Mouse (Mus musculus) spleen, postnatal 10 days (tissue): ENCODE data around the gene Galk1.

Experiments used
- DNase-seq, 2 experiments: peaks; one replicate each; pipeline ENCODE4 v3.0.0; 2021 to 2022; ENCODE audit warnings: low spot score in 2 of 2

Galk1 gene

DNA sequence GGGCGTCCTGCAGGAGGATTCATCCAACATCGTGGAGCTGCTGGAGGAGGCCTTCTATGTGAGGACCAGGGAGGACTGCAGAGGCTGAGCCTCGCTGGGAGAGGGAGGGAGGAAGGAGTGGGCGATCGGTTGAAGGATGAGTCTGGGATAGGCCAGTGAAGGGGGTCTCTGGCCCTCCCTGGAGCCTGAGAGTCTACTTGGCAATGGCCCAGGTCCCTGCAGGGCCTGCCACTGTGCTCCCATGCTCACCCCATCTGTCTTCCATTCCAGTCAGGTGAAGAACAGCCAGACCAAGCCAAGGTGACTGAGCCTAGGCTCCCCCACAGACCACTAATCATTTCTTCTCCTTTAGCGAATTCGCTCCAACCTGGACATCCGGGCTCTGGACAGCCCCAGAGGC, 29.2 kb downstream of the Galk1 start:
- DNase-seq, result no peak

DNA sequence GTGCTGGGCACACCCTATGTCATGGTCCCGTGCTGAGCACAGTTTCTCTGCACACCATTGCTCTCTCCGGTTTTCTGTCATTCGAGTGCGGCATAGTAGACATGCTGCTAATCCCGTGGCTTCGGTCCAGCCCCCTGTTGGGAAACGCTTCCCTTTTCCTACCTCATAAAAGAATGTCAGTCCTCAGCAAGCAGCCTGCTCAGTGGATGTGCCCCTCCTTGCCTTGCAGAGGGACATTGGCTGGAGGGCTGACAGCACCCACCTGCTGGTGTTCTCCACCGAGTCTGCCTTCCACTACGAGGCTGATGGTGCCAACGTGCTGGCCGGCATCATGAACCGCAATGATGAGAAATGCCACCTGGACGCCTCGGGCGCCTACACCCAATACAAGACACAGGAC, 30.0 kb downstream of the Galk1 start:
- DNase-seq, result no peak

- no peak for DNase-seq
These were observed 37.0 kb downstream of the Galk1 start for GRCm38 (mm10) chr11:115975544-115975943.

- DNase-seq, result no peak
These were observed 37.5 kb downstream of the Galk1 start for GRCm38 (mm10) chr11:115975083-115975420.

- DNase-seq, result peak in 1 of 2 experiments; percentile 46
These were observed 38.0 kb downstream of the Galk1 start, which contains the start of gene Itgb4 for GRCm38 (mm10) chr11:115974309-115975082. TSS of gene Itgb4 (plus strand) at chr11:115974709.

- DNase-seq, result no peak
These were observed 41.5 kb downstream of the Galk1 start for GRCm38 (mm10) chr11:115971016-115971415.

GRCm38 (mm10) chr11:115970006-115970673, 42.4 kb downstream of the Galk1 start:
- DNase-seq, result no peak

DNA sequence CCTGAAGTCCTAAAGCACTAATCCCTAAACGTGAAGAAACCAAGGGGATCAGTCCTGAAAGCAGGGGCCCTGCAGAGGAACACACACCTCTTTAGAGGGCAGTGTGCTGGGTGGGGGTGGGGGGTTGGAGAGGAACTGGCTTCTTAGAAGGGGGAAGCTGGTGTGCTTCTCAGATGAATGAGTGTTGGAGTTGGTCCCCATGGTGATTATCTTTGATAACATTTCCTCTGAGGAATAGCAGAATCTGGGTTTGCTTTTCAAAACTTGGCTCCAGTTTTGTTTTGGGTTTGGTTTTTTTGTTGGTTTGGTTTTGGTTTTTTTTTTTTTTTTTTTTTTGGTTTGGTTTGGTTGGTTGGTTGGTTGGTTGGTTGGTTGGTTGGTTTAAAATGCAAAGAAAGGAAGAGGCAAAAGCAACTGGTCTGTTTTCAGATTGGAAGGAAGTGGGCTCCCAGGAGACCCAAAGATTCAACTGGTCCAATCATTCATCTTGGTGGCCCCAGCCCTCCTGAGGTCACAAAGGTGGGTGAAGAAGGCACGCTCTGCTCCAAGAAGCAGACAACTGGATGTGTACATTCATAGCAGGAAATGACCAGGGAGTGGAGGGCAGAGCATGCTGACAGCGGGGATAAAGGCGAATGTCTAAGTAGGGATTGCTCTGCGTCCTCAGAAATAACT, 43.7 kb downstream of the Galk1 start:
- no peak for DNase-seq

DNA sequence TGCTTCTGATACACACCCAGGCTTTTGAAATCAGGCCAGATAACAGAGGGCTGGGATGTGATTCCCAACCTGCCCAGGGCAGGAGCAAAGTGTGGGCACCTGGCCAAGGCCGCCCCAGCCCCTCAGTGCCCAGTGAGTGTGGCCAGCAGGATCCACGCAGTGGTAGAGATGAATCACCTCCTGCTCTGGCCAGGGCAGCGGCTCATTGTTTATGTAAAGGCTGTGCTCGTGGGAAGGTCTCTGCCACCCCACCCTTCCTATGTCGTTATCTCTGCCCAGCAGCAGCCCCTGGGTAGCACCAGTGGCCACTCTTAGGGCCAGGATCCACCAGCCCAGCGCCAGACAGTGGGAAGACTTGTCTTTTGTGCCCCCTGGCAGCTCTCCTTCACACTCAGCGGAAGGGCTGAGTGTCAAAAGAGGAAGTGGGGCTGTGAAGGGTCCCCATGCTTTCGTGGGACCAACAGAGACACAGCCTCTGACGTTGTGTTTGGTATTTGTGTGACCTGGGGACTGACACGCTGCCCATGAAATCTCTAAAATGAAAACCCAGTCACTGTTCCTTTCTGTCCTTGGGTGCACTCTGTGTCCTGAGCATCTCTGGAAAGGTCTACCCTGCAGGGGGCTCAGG, 47.4 kb downstream of the Galk1 start:
- peak in 1 of 2 experiments; percentile 30 for DNase-seq

GRCm38 (mm10) chr11:115962651-115963412, 49.7 kb downstream of the Galk1 start:
- DNase-seq, result no peak

GRCm38 (mm10) chr11:115959018-115959417, 53.5 kb downstream of the Galk1 start:
- no peak for DNase-seq
